Mouse (Mus musculus): Measurements from ENCODE around the gene Lgals2. TPM values are rescaled to one million over a fixed set of nuclear protein-coding genes. Genes with fewer than 3 reads are reported as not detected.

Gene Lgals2
- polyA plus RNA-seq, 1 experiment from 2014 or later = 1.0 TPM

Small RNA genes lying within 50 kb of the gene (microRNA-seq; reads per million reads assigned to microRNA genes)
- gene Mir6955 (ENCODE audit: borderline number of aligned reads) = not detected

Other genes starting within 250 kb of the Lgals2 start
- 0.09 and 0.21 TPM in 2 replicates for gene Elfn2, start 136.8 kb downstream of the Lgals2 start, polyA plus RNA-seq (2015; fragmentation: Nextera tagmentation; extraction: Ambion mirVana)
- 21.3 and 22.8 TPM in 2 replicates for gene Mfng, start 82.1 kb downstream of the Lgals2 start, polyA plus RNA-seq (2015; fragmentation: Nextera tagmentation; extraction: Ambion mirVana)
- gene Card10, start 52.5 kb downstream of the Lgals2 start, polyA plus RNA-seq (2015; fragmentation: Nextera tagmentation; extraction: Ambion mirVana) = 4.3 TPM in 2 replicates
- gene Cdc42ep1, start 12.9 kb downstream of the Lgals2 start, polyA plus RNA-seq (2015; fragmentation: Nextera tagmentation; extraction: Ambion mirVana) = 41.5 and 43.8 TPM in 2 replicates
- gene Gga1, start 21.7 kb upstream of the Lgals2 start, polyA plus RNA-seq (2015; fragmentation: Nextera tagmentation; extraction: Ambion mirVana) = 56.0 and 62.0 TPM in 2 replicates
- 0.71 and 0.85 TPM in 2 replicates for gene Gm49510, start 44.1 kb upstream of the Lgals2 start, polyA plus RNA-seq (2015; fragmentation: Nextera tagmentation; extraction: Ambion mirVana)
- gene Sh3bp1, start 44.2 kb upstream of the Lgals2 start, polyA plus RNA-seq (2015; fragmentation: Nextera tagmentation; extraction: Ambion mirVana) = 56.7 and 68.1 TPM in 2 replicates
- 17.3 and 19.9 TPM in 2 replicates for gene Pdxp, start 58.4 kb upstream of the Lgals2 start, polyA plus RNA-seq (2015; fragmentation: Nextera tagmentation; extraction: Ambion mirVana)
- gene Lgals1, start 71.2 kb upstream of the Lgals2 start, polyA plus RNA-seq (2015; fragmentation: Nextera tagmentation; extraction: Ambion mirVana) = 2,635 and 2,725 TPM in 2 replicates
- gene Nol12, start 79.4 kb upstream of the Lgals2 start, polyA plus RNA-seq (2015; fragmentation: Nextera tagmentation; extraction: Ambion mirVana) = 52.7 and 53.7 TPM in 2 replicates
- 54.6 and 61.4 TPM in 2 replicates for gene Triobp, start 92.2 kb upstream of the Lgals2 start, polyA plus RNA-seq (2015; fragmentation: Nextera tagmentation; extraction: Ambion mirVana)
- 553 and 582 TPM in 2 replicates for gene H1f0, start 172.9 kb upstream of the Lgals2 start, polyA plus RNA-seq (2015; fragmentation: Nextera tagmentation; extraction: Ambion mirVana)
- gene Galr3, start 186.4 kb upstream of the Lgals2 start, polyA plus RNA-seq (2015; fragmentation: Nextera tagmentation; extraction: Ambion mirVana) = 0.14 and 0.37 TPM in 2 replicates
- 58.7 and 71.7 TPM in 2 replicates for gene Ankrd54, start 207.4 kb upstream of the Lgals2 start, polyA plus RNA-seq (2015; fragmentation: Nextera tagmentation; extraction: Ambion mirVana)
- 197 and 205 TPM in 2 replicates for gene Eif3l, start 219.7 kb upstream of the Lgals2 start, polyA plus RNA-seq (2015; fragmentation: Nextera tagmentation; extraction: Ambion mirVana)